Mouse (Mus musculus): ENCODE measurements at regions not wholly inside any gene's neighbourhood (a gene's known extent, or its start where the extent isn't known, plus 50 kb on each side); places are given as distances from the start of the nearest gene placed in this dataset.

DNA sequence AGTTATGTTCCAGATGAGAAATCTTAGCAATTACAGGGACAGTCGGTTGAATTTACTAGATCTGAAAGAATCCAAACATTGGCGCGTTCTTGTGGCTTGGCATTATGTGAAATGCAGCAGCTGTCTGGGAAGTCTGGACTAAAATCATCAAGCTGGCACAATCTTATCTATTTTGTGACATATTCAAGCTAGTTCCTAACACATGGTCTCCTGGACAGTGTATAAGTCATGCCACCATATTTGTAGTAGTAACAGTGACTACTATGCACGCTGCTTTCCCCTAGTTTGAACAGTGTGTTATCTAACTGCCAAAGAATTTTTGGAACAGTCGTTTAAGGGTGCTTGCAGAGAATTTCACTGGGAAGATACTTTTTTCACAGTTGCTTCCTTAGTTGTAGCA, 396.8 kb downstream of the Ppp1r3a start:
- DNase-seq, result no peak
